ENCODE assay signal across 18 mouse cellular contexts in genomic region chr1:184958388-184958787, GRCm38 (mm10). TPM values are rescaled to one million over a fixed set of nuclear protein-coding genes. Genes with fewer than 3 reads are reported as not detected.
DNase-seq lines count a peak whose midpoint lies in the region; ATAC-seq and TF ChIP-seq lines count a peak whose summit lies in the region.
"Had no signal": no experiment of that assay in that cellular context is flagged by ENCODE, and none has a peak within 500 bp of the region (broad histone marks: within the 10 kb centered on the region; RNA-seq: fewer than 3 reads in every experiment).

No protein-coding gene starts in this region.

- no peak for TF ChIP-seq CTCF in forebrain, postnatal 0 days (IDR thresholded peaks at IDR 0.05; ENCODE audit: low read depth)
- no peak for TF ChIP-seq CTCF in heart, postnatal 0 days (IDR thresholded peaks at IDR 0.05; ENCODE audit: low read depth)
- no peak for TF ChIP-seq CTCF in midbrain, postnatal 0 days (IDR thresholded peaks at IDR 0.05)

- 0 out of 2 replicates have a peak, but pooled peaks cover 3% of the 10 kb centered on the region for H3K4me1 ChIP-seq in forebrain, postnatal 0 days (ENCODE audit: insufficient read depth)
- 0 out of 2 replicates have a peak, but pooled peaks cover 3% of the 10 kb centered on the region for H3K4me1 ChIP-seq in forebrain, embryonic 13.5 days
- peaks cover 6% of the 10 kb centered on the region; the same call in 1 of the 2 replicates for H3K4me1 ChIP-seq in heart, postnatal 0 days (ENCODE audit: control insufficient read depth, insufficient read depth)
- no peaks in the 10 kb centered on the region for H3K4me1 ChIP-seq in midbrain, embryonic 12.5 days
- H3K4me1 ChIP-seq in midbrain, postnatal 0 days (ENCODE audit: insufficient read depth, low read length) = no peaks in the 10 kb centered on the region
- H3K4me1 ChIP-seq in limb, embryonic 10.5 days = no peaks in the 10 kb centered on the region
- H3K4me1 ChIP-seq: neural tube, embryonic 12.5 days had no signal

- no peak overlapping the region for H3K4me3 ChIP-seq in forebrain, postnatal 0 days (ENCODE audit: low read depth, low read length)
- no peak overlapping the region for H3K4me3 ChIP-seq in forebrain, embryonic 13.5 days
- peak overlapping the region; percentile 21; the same call in 1 of the 2 replicates for H3K4me3 ChIP-seq in heart, postnatal 0 days (ENCODE audit: low read depth, low read length)
- H3K4me3 ChIP-seq in midbrain, embryonic 12.5 days = no peak overlapping the region
- no peak overlapping the region for H3K4me3 ChIP-seq in midbrain, postnatal 0 days (ENCODE audit: low read depth, low read length)
- H3K4me3 ChIP-seq in limb, embryonic 10.5 days = no peak overlapping the region
- H3K4me3 ChIP-seq: neural tube, embryonic 12.5 days had no signal

- H3K27me3 ChIP-seq in forebrain, postnatal 0 days (ENCODE audit: insufficient read depth, low read length) = no peaks in the 10 kb centered on the region
- no peaks in the 10 kb centered on the region for H3K27me3 ChIP-seq in forebrain, embryonic 13.5 days
- no peaks in the 10 kb centered on the region for H3K27me3 ChIP-seq in heart, postnatal 0 days (ENCODE audit: control insufficient read depth, insufficient read depth, low read length)
- H3K27me3 ChIP-seq in midbrain, embryonic 12.5 days = no peaks in the 10 kb centered on the region
- no peaks in the 10 kb centered on the region for H3K27me3 ChIP-seq in midbrain, postnatal 0 days (ENCODE audit: insufficient read depth, low read length)
- H3K27me3 ChIP-seq in limb, embryonic 10.5 days (ENCODE audit: low read depth, poor library complexity, severe bottlenecking) = no peaks in the 10 kb centered on the region
- H3K27me3 ChIP-seq: CH12.LX; neural tube, embryonic 12.5 days had no signal

- 82% methylated on average over 6 of the region's 6 CpGs for WGBS in forebrain, postnatal 0 days
- 82% methylated on average over 6 of the region's 6 CpGs for WGBS in forebrain, embryonic 13.5 days
- WGBS in heart, postnatal 0 days = 48% methylated on average over 6 of the region's 6 CpGs
- 82% methylated on average over 6 of the region's 6 CpGs for WGBS in midbrain, embryonic 12.5 days
- 82% methylated on average over 6 of the region's 6 CpGs for WGBS in midbrain, postnatal 0 days
- WGBS in limb, embryonic 10.5 days = 86% methylated on average over 6 of the region's 6 CpGs

- no peak for TF ChIP-seq EP300 in heart, postnatal 0 days (IDR thresholded peaks at IDR 0.05; ENCODE audit: low read depth)

- 0 out of 2 replicates have a peak, but pooled peaks have one; percentile 8 for ATAC-seq in forebrain, postnatal 0 days
- ATAC-seq in forebrain, embryonic 13.5 days = no peak
- ATAC-seq in heart, postnatal 0 days (ENCODE audit: insufficient read depth, low read depth) = 0 out of 2 replicates have a peak, but pooled peaks have one; percentile 20
- ATAC-seq in midbrain, embryonic 12.5 days (ENCODE audit: low FRiP score, low read depth) = no peak
- no peak for ATAC-seq in midbrain, postnatal 0 days (ENCODE audit: low FRiP score)

- no peaks in the 10 kb centered on the region for H3K9me3 ChIP-seq in forebrain, postnatal 0 days (ENCODE audit: low read length)
- H3K9me3 ChIP-seq in forebrain, embryonic 13.5 days (replicated peaks) = peaks cover 23% of the 10 kb centered on the region
- no peaks in the 10 kb centered on the region for H3K9me3 ChIP-seq in heart, postnatal 0 days (replicated peaks; ENCODE audit: control insufficient read depth, low read length)
- H3K9me3 ChIP-seq in midbrain, embryonic 12.5 days = peaks cover 22% of the 10 kb centered on the region
- peaks cover 10% of the 10 kb centered on the region; the same call in 1 of the 2 replicates for H3K9me3 ChIP-seq in midbrain, postnatal 0 days (ENCODE audit: low read length)
- no peaks in the 10 kb centered on the region for H3K9me3 ChIP-seq in limb, embryonic 10.5 days (replicated peaks)

- no peak for DNase-seq in forebrain, postnatal 0 days
- no peak for DNase-seq in heart, postnatal 0 days (ENCODE audit: low spot score)
- DNase-seq in heart, postnatal 10 days = no peak
- DNase-seq in midbrain, postnatal 0 days (ENCODE audit: low spot score) = no peak
- peak; percentile 14 for DNase-seq in yolk sac, embryonic 10.5 days (ENCODE audit: low spot score)
- no peak for DNase-seq in limb, embryonic 10.5 days (ENCODE audit: low spot score)
- DNase-seq: cerebellum, adult 9-11 months; kidney, adult 9 months; kidney, postnatal 4 days; liver; lung, adult 2 months; spleen, adult 18-20 months; thymus, postnatal 14 days had no signal

- 0 out of 2 replicates have a peak overlapping the region, but pooled peaks have one; percentile 7 for H3K4me2 ChIP-seq in forebrain, postnatal 0 days (ENCODE audit: low read depth)
- no peak overlapping the region for H3K4me2 ChIP-seq in forebrain, embryonic 13.5 days
- peak overlapping the region; percentile 44 for H3K4me2 ChIP-seq in heart, postnatal 0 days (ENCODE audit: low read depth, low read length)
- no peak overlapping the region for H3K4me2 ChIP-seq in midbrain, embryonic 12.5 days (replicated peaks)
- no peak overlapping the region for H3K4me2 ChIP-seq in midbrain, postnatal 0 days (ENCODE audit: low read depth, low read length, poor library complexity, severe bottlenecking)
- H3K4me2 ChIP-seq: neural tube, embryonic 12.5 days had no signal

- intact Hi-C loops in heart, postnatal 10 days (cut with DNase I) = no loop called here

- no peak overlapping the region for H3K9ac ChIP-seq in forebrain, postnatal 0 days
- no peak overlapping the region for H3K9ac ChIP-seq in forebrain, embryonic 13.5 days
- no peak overlapping the region for H3K9ac ChIP-seq in heart, postnatal 0 days (replicated peaks; ENCODE audit: low read depth, low read length)
- no peak overlapping the region for H3K9ac ChIP-seq in midbrain, embryonic 12.5 days (replicated peaks)
- no peak overlapping the region for H3K9ac ChIP-seq in midbrain, postnatal 0 days (replicated peaks; ENCODE audit: low read length, poor library complexity, severe bottlenecking)
- H3K9ac ChIP-seq: neural tube, embryonic 12.5 days had no signal

- H3K36me3 ChIP-seq in forebrain, postnatal 0 days (ENCODE audit: insufficient read depth) = no peaks in the 10 kb centered on the region
- peaks cover 24% of the 10 kb centered on the region for H3K36me3 ChIP-seq in forebrain, embryonic 13.5 days (ENCODE audit: poor library complexity, severe bottlenecking)
- H3K36me3 ChIP-seq in heart, postnatal 0 days (replicated peaks; ENCODE audit: control insufficient read depth, insufficient read depth, low read length) = no peaks in the 10 kb centered on the region
- peaks cover 23% of the 10 kb centered on the region for H3K36me3 ChIP-seq in midbrain, embryonic 12.5 days
- no peaks in the 10 kb centered on the region for H3K36me3 ChIP-seq in midbrain, postnatal 0 days (ENCODE audit: insufficient read depth, low read length)
- H3K36me3 ChIP-seq in limb, embryonic 10.5 days = peaks cover 2% of the 10 kb centered on the region; the same call in 1 of the 2 replicates

- H3K27ac ChIP-seq in forebrain, postnatal 0 days (ENCODE audit: low read depth, low read length) = no peak overlapping the region
- H3K27ac ChIP-seq in forebrain, embryonic 13.5 days = no peak overlapping the region; the same call in 1 of the 2 replicates
- H3K27ac ChIP-seq in heart, postnatal 0 days (ENCODE audit: low read depth) = no peak overlapping the region
- 0 out of 2 replicates have a peak overlapping the region, but pooled peaks have one; percentile 25 for H3K27ac ChIP-seq in midbrain, embryonic 12.5 days (replicated peaks)
- no peak overlapping the region for H3K27ac ChIP-seq in midbrain, postnatal 0 days (ENCODE audit: low read depth, low read length)
- no peak overlapping the region for H3K27ac ChIP-seq in limb, embryonic 10.5 days
- H3K27ac ChIP-seq: neural tube, embryonic 12.5 days had no signal

RNA-seq across cellular contexts. Expression of gene Mark1, which starts 41.0 kb away (rescaled TPM):
- 72.6 and 78.2 TPM in 2 replicates for total RNA-seq in forebrain, postnatal 0 days (2014; rRNA removed)
- polyA plus RNA-seq in forebrain, postnatal 0 days (2015; fragmentation: Nextera tagmentation; extraction: Ambion mirVana) = 11.5 and 14.3 TPM in 2 replicates
- polyA plus RNA-seq in forebrain, embryonic 13.5 days (2015; fragmentation: Nextera tagmentation; extraction: Ambion mirVana) = 10.1 and 10.8 TPM in 2 replicates
- total RNA-seq in heart, postnatal 0 days (2014; rRNA removed; ENCODE audit: low replicate concordance) = 10.5 and 15.2 TPM in 2 replicates
- 1.0 and 1.2 TPM in 2 replicates for polyA plus RNA-seq in heart, postnatal 0 days (2015; fragmentation: Nextera tagmentation; extraction: Ambion mirVana)
- 1 to 10 TPM; 8.7 to 9.0 TPM for total RNA-seq in heart, postnatal 10 days (2021)
- 7.4 and 7.9 TPM in 2 replicates for polyA plus RNA-seq in midbrain, embryonic 12.5 days (2016; fragmentation: Nextera tagmentation; extraction: Ambion mirVana)
- total RNA-seq in midbrain, postnatal 0 days (2014; rRNA removed) = 69.1 and 73.0 TPM in 2 replicates
- 12.1 and 13.0 TPM in 2 replicates for polyA plus RNA-seq in midbrain, postnatal 0 days (2015; fragmentation: Nextera tagmentation; extraction: Ambion mirVana)
- 2.2 and 2.4 TPM in 2 replicates for polyA plus RNA-seq in limb, embryonic 10.5 days (2016; fragmentation: Nextera tagmentation; extraction: Ambion mirVana)
- total RNA-seq: CH12.LX; megakaryocyte-erythroid progenitor cell, adult 5-6 weeks had no signal

Comparison
In these comparisons a context has a peak if more than half of its experiments do, and no peak if none do; other contexts are left out.
1. ATAC-seq: peak in forebrain, postnatal 0 days (single experiment) and heart, postnatal 0 days (single experiment); none in forebrain, embryonic 13.5 days (single experiment), midbrain, embryonic 12.5 days (single experiment) and midbrain, postnatal 0 days (single experiment).
2. H3K4me2 ChIP-seq: peak in forebrain, postnatal 0 days (single experiment) and heart, postnatal 0 days (single experiment); none in forebrain, embryonic 13.5 days (single experiment), midbrain, embryonic 12.5 days (single experiment) and midbrain, postnatal 0 days (single experiment).